ENCODE assay signal across 8 mouse cellular contexts in genomic region chr3:34795103-34795983, GRCm38 (mm10).
DNase-seq lines count a peak whose midpoint lies in the region; ATAC-seq and TF ChIP-seq lines count a peak whose summit lies in the region.

No protein-coding gene starts in this region.

- peak overlapping the region; percentile 41 for H3K4me3 ChIP-seq in layer of hippocampus, adult 2 months
- H3K4me3 ChIP-seq in embryonic facial prominence, embryonic 11.5 days (ENCODE audit: low read depth, low read length) = peak overlapping the region; percentile 18; the same call in 1 of the 2 replicates
- peak overlapping the region; percentile 27; the same call in 1 of the 2 replicates for H3K4me3 ChIP-seq in hindbrain, embryonic 11.5 days (ENCODE audit: low read depth, low read length)
- H3K4me3 ChIP-seq in lung, postnatal 0 days (ENCODE audit: low read depth, low read length) = no peak overlapping the region

- 17% methylated on average over 23 of the region's 23 CpGs for WGBS in embryonic facial prominence, embryonic 11.5 days
- whole genome bisulfite sequencing in hindbrain, embryonic 11.5 days = 25% methylated on average over 23 of the region's 23 CpGs
- WGBS in lung, postnatal 0 days = 11% methylated on average over 23 of the region's 23 CpGs

- H3K9ac ChIP-seq in embryonic facial prominence, embryonic 11.5 days (replicated peaks; ENCODE audit: low read length) = no peak overlapping the region
- H3K9ac ChIP-seq in hindbrain, embryonic 11.5 days (ENCODE audit: low read depth, low read length) = no peak overlapping the region
- no peak overlapping the region for H3K9ac ChIP-seq in lung, postnatal 0 days (replicated peaks; ENCODE audit: low read depth)

- H3K9me3 ChIP-seq in embryonic facial prominence, embryonic 11.5 days (replicated peaks; ENCODE audit: control insufficient read depth, low read length) = no peaks in the 10 kb centered on the region
- no peaks in the 10 kb centered on the region for H3K9me3 ChIP-seq in hindbrain, embryonic 11.5 days (ENCODE audit: control insufficient read depth, low read length)
- H3K9me3 ChIP-seq in lung, postnatal 0 days (ENCODE audit: low read length) = no peaks in the 10 kb centered on the region

- H3K27ac ChIP-seq in layer of hippocampus, adult 2 months = no peak overlapping the region
- H3K27ac ChIP-seq in embryonic facial prominence, embryonic 11.5 days (replicated peaks; ENCODE audit: low read depth, low read length) = no peak overlapping the region
- no peak overlapping the region for H3K27ac ChIP-seq in hindbrain, embryonic 11.5 days (ENCODE audit: low read depth, low read length)
- no peak overlapping the region for H3K27ac ChIP-seq in lung, postnatal 0 days (ENCODE audit: low read length)

- no peaks in the 10 kb centered on the region for H3K36me3 ChIP-seq in embryonic facial prominence, embryonic 11.5 days (replicated peaks; ENCODE audit: control insufficient read depth, insufficient read depth, low read depth, low read length)
- H3K36me3 ChIP-seq in hindbrain, embryonic 11.5 days (ENCODE audit: control insufficient read depth, insufficient read depth, low read length) = no peaks in the 10 kb centered on the region
- H3K36me3 ChIP-seq in lung, postnatal 0 days (ENCODE audit: insufficient read depth, low read length) = no peaks in the 10 kb centered on the region

- H3K27me3 ChIP-seq in embryonic facial prominence, embryonic 11.5 days (ENCODE audit: control insufficient read depth, insufficient read depth, low read length) = no peaks in the 10 kb centered on the region
- H3K27me3 ChIP-seq in hindbrain, embryonic 11.5 days (ENCODE audit: control insufficient read depth, insufficient read depth, low read length) = no peaks in the 10 kb centered on the region
- no peaks in the 10 kb centered on the region for H3K27me3 ChIP-seq in lung, postnatal 0 days (replicated peaks; ENCODE audit: insufficient read depth, low read length)

- ATAC-seq in embryonic facial prominence, embryonic 11.5 days (replicated peaks; ENCODE audit: insufficient number of reproducible peaks, low FRiP score, low TSS enrichment, low read depth) = peak; percentile 94
- peak; percentile 86 for ATAC-seq in hindbrain, embryonic 11.5 days (ENCODE audit: low FRiP score)
- peak; percentile 55; the same call in 1 of the 2 replicates for ATAC-seq in lung, postnatal 0 days
- ATAC-seq in activated CD4-positive, CD25-positive, alpha-beta regulatory T cell, adult 4 months = no peak

- H3K4me2 ChIP-seq in embryonic facial prominence, embryonic 11.5 days (ENCODE audit: low read depth, low read length) = peak overlapping the region; percentile 40
- H3K4me2 ChIP-seq in hindbrain, embryonic 11.5 days (replicated peaks; ENCODE audit: low read depth, low read length) = peak overlapping the region; percentile 43
- H3K4me2 ChIP-seq in lung, postnatal 0 days (replicated peaks; ENCODE audit: low read depth, low read length) = peak overlapping the region; percentile 38

- no peak for TF ChIP-seq EP300 in lung, postnatal 0 days (IDR thresholded peaks at IDR 0.05)

- TF ChIP-seq CTCF in layer of hippocampus, adult 2 months (conservative IDR thresholded peaks at IDR 0.05) = no peak
- no peak for TF ChIP-seq CTCF in lung, postnatal 0 days (IDR thresholded peaks at IDR 0.05)

- DNase-seq in layer of hippocampus, adult 2 months (ENCODE audit: low spot score in 2 of 2) = no peak
- DNase-seq in layer of hippocampus, postnatal 14 days (ENCODE audit: low spot score in 2 of 2) = no peak
- peak; percentile 89 for DNase-seq in embryonic facial prominence, embryonic 11.5 days (ENCODE audit: low spot score)
- peak; percentile 75 for DNase-seq in hindbrain, embryonic 11.5 days (ENCODE audit: low spot score)
- DNase-seq in lung, postnatal 0 days (ENCODE audit: low spot score) = peak; percentile 53
- DNase-seq in retina, postnatal 1 day = peak; percentile 76
- DNase-seq in thymus, adult 18-20 months = no peak

- H3K4me1 ChIP-seq in embryonic facial prominence, embryonic 11.5 days (ENCODE audit: control insufficient read depth, insufficient read depth, low read length) = 0 out of 2 replicates have a peak, but pooled peaks cover 3% of the 10 kb centered on the region
- H3K4me1 ChIP-seq in hindbrain, embryonic 11.5 days (replicated peaks; ENCODE audit: control insufficient read depth, insufficient read depth, low read length) = no peaks in the 10 kb centered on the region; the same call in 1 of the 2 replicates
- H3K4me1 ChIP-seq in lung, postnatal 0 days (ENCODE audit: insufficient read depth, low read depth, low read length) = no peaks in the 10 kb centered on the region

Comparison
In these comparisons a context has a peak if more than half of its experiments do, and no peak if none do; other contexts are left out.
1. DNase-seq: peak in embryonic facial prominence, embryonic 11.5 days (single experiment), hindbrain, embryonic 11.5 days (single experiment), lung, postnatal 0 days (single experiment) and retina, postnatal 1 day (single experiment); none in layer of hippocampus, adult 2 months (0 of 2), layer of hippocampus, postnatal 14 days (0 of 2) and thymus, adult 18-20 months (0 of 2).
2. Peak in every context shown above with its lines, with median percentiles within 50 percentile points of each other: H3K4me2 ChIP-seq.